Mouse (Mus musculus) common myeloid progenitor, adult 5-6 weeks (primary cell): Measurements from ENCODE around the gene Tspan14. TPM values are rescaled to one million over a fixed set of nuclear protein-coding genes. Genes with fewer than 3 reads are reported as not detected.
A peak's percentile ranks its signal among the peaks of the same experiment; 100 is the strongest.

Experiments
- ATAC-seq: replicated peaks from 2 replicates; pipeline ENCODE4 v1.8.0; 2016; ENCODE audit warnings: low read depth, mild to moderate bottlenecking, moderate TSS enrichment, inconsistent platforms; ENCODE audit not compliant: poor library complexity, severe bottlenecking
- total RNA-seq: library from RNA; stranded (forward); fragments of 200-1000, 187-1606 nt; gene quantifications from 2 replicates; pipeline ENCODE4 v1.2.3, GENCODE M21; 2017

The Tspan14 gene
- total RNA-seq = 46.6 and 49.2 TPM in 2 replicates

GRCm38 (mm10) chr14:40966392-40966861 is at the start of gene Tspan14:
Gene Tspan14, minus strand, starts transcription at chr14:40966807.
- ATAC-seq = no peak

- ATAC-seq = no peak
Measured at GRCm38 (mm10) chr14:41014701-41015240, 48.2 kb upstream of the Tspan14 start.

- peak; percentile 94 for ATAC-seq
Measured at GRCm38 (mm10) chr14:41013630-41014613, 47.3 kb upstream of the Tspan14 start, which contains the start of gene Fam213a. Gene Fam213a, minus strand, starts transcription at chr14:41013788.

GRCm38 (mm10) chr14:41013143-41013542 is 46.5 kb upstream of the Tspan14 start:
- ATAC-seq = peak; percentile 23; the same call in 1 of the 2 replicates

- ATAC-seq = no peak
Measured at GRCm38 (mm10) chr14:41011916-41012315, 45.3 kb upstream of the Tspan14 start.

- ATAC-seq = no peak
Measured at GRCm38 (mm10) chr14:41008138-41008537, 41.5 kb upstream of the Tspan14 start.

GRCm38 (mm10) chr14:41007641-41008040 is 41.0 kb upstream of the Tspan14 start:
- ATAC-seq = no peak; the same call in 1 of the 2 replicates

- ATAC-seq = peak; percentile 61; the same call in 1 of the 2 replicates
Measured at GRCm38 (mm10) chr14:41006899-41007298, 40.3 kb upstream of the Tspan14 start.

GRCm38 (mm10) chr14:41006263-41006662 is 39.7 kb upstream of the Tspan14 start:
- ATAC-seq = peak; percentile 66

- ATAC-seq = no peak
Measured at GRCm38 (mm10) chr14:41005716-41006115, 39.1 kb upstream of the Tspan14 start.

GRCm38 (mm10) chr14:41004201-41005141 is 37.9 kb upstream of the Tspan14 start:
- ATAC-seq = no peak

GRCm38 (mm10) chr14:41001576-41001975 is 35.0 kb upstream of the Tspan14 start:
- ATAC-seq = no peak

- ATAC-seq = no peak
Measured at GRCm38 (mm10) chr14:41000801-41001200, 34.2 kb upstream of the Tspan14 start.

GRCm38 (mm10) chr14:40999904-41000645 is 33.5 kb upstream of the Tspan14 start:
- peak; percentile 72 for ATAC-seq

- ATAC-seq = no peak
Measured at GRCm38 (mm10) chr14:40996171-40996570, 29.6 kb upstream of the Tspan14 start.

GRCm38 (mm10) chr14:40992464-40992863 is 25.9 kb upstream of the Tspan14 start:
- ATAC-seq = peak; percentile 47; the same call in 1 of the 2 replicates

- peak; percentile 52; the same call in 1 of the 2 replicates for ATAC-seq
Measured at GRCm38 (mm10) chr14:40988780-40989179, 22.2 kb upstream of the Tspan14 start.

- ATAC-seq = no peak
Measured at GRCm38 (mm10) chr14:40987184-40987583, 20.6 kb upstream of the Tspan14 start.

GRCm38 (mm10) chr14:40985635-40986034 is 19.0 kb upstream of the Tspan14 start:
- ATAC-seq = 0 out of 2 replicates have a peak, but pooled peaks have one; percentile 29
